Mouse (Mus musculus): ENCODE measurements around the gene Clec3a.

Gene Clec3a

GRCm38 (mm10) chr8:114458113-114458784 is 40.4 kb downstream of the Clec3a start:
- no peak for DNase-seq (ENCODE audit: low spot score)

GRCm38 (mm10) chr8:114460600-114460999 is 42.7 kb downstream of the Clec3a start:
- DNase-seq (ENCODE audit: low spot score), result no peak

DNA sequence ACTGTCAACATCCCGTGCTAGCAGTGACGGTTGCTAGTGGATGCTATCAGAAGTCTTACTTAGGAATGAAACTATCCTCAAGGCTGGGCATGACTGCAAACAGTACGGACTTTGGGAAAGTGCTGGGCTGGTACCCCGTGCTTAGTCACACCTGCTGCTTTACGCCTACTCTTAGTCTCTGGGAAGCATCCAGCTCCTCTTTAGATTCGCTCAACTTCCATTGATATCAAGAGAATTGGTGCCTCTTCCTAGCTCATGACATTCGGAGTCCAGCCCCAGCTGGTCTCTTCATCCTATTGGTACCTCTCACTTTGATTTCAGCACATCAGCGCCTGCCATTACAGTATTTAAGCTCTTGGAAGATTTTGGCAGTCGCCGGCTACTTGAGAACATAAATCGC is 44.7 kb downstream of the Clec3a start:
- DNase-seq (ENCODE audit: low spot score), result no peak

- DNase-seq (ENCODE audit: low spot score), result no peak
Measured at GRCm38 (mm10) chr8:114463305-114463704, 45.4 kb downstream of the Clec3a start.

DNA sequence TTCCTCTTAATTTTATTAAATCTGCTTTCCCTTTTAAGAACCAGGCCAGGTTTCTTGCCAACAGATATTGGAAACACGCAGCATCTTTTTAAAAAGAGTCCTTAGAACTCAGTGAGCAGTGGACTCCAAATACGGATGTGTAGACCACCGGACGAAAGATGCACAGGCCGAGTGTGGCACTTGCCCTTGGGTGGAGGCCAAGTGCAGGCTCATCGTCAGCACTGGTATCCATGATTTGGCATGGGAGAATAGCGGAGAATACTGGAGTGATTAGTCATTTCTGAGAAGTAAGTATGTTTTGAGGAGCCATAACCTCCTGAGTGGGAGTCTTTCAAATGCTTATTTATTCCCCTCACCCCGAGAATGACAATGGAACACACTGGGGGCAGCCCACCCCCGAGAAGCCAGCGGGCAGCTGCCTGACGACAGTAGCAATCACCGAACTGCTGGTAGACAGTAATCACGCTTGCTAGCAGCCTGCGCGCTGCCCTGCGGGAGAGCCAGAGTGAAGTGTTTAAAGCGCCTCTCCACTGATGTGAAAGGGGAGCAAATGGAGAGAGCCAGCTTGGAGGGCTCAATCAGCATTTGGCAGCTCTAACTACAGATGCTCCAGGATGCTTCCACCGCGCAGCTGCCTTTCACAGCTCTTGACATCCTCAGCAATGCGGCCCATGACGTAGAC is 50.8 kb downstream of the Clec3a start:
- DNase-seq (ENCODE audit: low spot score), result no peak

DNA sequence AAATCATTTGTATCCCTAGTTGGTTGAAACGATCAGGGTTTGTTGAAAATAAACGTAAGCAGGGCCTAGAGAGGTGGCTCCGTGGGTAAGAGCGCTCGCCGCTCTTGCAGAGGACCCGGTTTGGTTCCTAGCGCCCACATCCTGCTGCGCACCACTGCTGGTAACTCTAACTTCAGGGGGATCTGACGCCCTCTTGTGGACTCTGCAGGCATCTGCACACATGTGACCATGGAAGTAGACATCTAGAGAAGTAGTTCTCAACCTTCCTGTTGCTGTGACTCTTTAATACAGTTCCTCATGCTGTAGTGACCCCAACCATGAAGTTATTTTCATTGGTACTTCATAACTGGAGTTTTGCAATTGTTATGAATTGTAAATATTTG is 51.3 kb downstream of the Clec3a start:
- DNase-seq (ENCODE audit: low spot score), result no peak

DNA sequence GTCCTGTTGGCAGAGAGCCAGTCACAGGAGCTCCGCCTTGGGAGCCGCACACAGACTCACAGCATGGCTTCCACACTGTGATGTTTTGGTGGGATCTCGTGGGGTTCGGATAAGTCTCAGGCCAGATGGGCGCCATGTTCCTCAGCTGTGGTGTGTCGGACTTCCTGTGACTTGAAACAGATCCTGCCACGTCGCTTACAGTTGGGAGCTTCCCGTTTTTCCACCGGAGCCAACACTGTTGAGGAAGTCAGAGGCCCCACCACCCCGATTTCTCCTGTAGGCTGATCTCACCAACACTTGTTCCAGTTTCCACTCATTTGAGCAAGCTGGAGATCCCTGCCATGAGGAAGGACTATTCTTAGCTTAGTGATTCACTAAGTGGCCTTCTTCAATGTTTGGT is 55.7 kb downstream of the Clec3a start:
- no peak for DNase-seq (ENCODE audit: low spot score)
